Mouse (Mus musculus) WW6 (cell line): ENCODE data around the gene Akap5.

ENCODE experiments used
- DNase-seq: peaks from one replicate; pipeline ENCODE4 v3.0.0-alpha.2; 2013; ENCODE audit warnings: low read depth, low spot score

Akap5 gene

DNA sequence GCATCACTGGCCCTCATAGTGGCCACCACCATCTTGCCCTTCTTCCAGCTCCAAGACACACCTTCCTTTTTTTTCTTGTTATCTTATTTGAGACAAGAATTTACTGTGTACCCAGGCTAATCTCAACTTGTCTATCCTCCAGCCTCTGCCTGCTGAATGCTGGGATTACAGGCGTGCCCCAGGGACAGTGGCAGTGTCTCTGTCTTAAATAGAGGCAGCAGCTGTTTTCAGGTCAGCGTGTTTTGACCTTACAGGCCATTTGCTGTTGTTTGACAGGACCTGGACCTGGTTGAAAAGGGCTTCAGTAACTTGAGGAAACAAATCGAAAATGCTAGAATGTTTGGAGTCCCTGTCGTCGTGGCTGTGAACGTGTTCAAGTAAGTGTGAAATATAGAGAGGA lies 14.1 kb upstream of the Akap5 start:
- DNase-seq = no peak

DNA sequence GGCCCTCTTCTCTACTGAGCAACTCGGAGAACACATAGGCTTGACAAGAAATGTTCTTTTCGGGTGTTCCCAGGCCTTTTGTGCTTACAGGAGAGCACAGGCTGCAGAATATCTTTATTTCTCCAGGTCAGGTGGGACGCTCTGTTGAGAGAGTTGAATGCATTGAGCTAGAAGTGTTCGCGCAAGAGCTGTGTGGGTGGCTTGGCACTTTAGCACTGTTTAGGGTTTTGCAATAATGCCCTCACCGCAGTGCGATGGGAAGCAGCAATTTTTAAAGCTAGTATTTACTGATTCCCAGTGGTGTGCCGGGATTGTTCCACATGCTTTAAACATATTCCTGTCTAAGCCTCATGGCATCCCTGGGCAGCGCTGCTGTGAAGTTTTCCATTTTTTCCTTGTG lies 13.5 kb upstream of the Akap5 start:
- DNase-seq = no peak

DNA sequence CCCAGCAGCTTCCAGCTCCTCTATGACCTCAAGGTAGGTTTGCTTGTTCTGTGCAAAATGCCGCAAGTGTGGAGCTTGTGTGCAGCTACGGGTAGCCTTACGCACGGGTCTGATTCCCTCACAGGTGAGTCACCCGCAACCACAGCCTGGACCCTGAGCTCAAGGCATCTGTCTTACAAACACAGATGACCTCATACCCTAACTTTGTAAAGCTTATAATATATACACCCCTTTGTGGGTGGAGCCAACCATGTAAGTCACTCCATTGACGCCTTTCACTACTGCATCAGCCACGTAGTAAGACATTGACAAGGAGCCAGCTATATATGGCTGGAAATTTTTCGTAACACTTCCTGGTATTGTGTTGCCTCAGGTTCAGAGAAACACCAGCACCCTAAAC lies 12.7 kb upstream of the Akap5 start:
- no peak for DNase-seq

DNA sequence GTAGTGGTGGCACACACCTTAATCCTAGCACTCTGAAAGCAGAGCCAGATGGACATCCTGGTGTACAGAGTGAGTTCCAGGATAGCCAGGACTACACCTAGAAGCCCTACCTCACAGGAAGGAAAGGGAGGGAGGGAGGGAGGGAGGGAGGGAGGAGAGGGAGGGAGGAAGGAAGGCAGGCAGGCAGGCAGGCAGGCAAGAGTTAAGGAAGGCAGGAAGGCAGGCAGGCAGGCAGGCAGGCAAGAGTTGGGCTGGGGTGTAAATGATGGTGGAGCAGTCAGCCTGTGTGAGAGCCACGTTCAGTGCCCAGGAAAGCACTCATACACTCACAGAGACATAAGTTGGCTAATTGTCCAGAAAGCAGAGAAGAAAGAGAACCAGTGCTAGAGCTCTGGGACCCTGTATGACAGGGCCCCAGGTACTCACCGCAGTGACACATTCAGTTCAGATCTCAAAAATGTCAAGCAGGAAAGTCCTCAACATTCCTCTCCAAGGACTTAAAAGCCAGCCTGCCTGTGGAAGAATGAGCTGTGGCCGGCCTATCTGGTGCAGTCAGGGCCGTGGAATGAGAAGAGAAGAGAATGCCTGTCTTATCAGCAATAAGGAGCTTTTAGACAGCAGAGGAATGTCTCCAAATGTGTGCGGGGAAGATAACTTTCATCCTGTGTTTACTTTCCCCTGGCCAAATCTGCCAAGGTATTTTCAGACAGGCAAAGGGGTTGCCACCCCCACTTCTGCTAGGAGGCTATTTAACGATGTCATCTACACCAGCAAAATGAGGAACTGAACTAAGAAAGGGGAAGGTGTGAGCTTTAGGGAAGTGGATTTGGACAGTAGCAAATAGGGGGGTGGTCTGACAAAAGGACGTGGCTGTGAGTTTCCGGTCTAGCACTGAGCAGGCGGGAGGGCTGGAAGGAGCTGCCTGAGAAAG lies 6.1 kb upstream of the Akap5 start:
- DNase-seq = no peak

DNA sequence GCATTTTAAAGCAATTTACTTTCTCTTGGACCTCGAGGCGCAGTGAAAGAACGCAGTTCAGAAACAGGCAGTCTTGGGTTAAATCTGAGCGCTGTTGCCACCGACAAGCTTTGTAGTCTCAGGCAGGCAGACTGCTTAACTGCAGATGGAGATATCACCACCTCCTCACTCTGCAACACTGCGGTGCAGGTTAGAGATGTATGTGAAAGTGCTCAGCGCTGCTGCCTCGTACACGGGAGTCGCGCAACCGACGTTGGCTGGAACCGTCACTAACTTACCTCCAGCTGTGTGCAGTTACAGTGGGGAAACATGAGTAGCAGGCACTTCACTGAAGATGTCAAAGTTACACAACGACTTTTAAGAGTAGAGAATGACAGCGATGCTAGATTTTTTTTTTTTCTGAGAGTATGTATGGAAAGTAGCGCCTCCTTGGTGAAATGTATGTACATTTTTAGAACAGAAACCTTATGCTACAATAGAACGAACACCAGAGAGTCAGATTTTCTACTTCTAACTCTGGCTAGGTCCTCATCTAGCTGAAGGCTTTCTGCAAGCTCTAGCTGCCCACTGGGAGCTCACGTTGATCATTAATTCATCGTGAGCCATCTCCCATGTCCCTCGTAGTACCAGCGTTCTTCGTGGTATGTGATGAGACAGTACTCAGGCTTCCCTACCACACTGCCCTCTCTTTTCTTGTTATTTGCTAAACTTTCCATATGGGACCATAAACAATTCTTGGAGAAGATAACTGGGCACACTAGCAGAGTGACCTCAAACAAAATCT lies 1.9 kb downstream of the Akap5 start:
- no peak for DNase-seq

DNA sequence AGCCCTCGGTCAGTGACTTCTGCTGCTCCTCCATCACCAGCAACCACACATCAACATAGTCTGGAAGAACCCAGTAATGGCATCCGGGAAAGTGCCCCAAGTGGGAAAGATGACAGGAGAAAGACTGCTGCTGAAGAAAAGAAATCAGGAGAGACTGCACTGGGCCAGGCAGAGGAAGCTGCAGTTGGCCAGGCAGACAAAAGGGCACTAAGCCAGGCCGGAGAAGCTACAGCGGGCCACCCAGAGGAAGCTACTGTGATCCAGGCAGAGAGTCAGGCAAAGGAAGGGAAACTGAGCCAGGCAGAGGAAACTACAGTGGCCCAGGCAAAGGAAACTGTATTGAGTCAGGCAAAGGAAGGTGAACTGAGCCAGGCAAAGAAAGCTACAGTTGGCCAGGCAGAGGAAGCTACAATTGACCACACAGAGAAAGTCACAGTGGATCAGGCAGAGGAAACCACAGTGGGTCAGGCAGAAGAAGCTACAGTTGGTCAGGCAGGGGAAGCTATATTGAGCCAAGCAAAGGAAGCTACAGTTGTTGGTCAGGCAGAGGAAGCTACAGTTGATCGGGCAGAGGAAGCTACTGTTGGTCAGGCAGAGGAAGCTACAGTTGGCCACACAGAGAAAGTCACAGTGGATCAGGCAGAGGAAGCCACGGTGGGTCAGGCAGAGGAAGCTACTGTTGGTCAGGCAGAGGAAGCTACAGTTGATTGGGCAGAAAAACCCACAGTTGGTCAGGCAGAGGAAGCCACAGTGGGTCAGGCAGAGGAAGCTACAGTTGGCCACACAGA lies 4.1 kb downstream of the Akap5 start:
- no peak for DNase-seq

DNA sequence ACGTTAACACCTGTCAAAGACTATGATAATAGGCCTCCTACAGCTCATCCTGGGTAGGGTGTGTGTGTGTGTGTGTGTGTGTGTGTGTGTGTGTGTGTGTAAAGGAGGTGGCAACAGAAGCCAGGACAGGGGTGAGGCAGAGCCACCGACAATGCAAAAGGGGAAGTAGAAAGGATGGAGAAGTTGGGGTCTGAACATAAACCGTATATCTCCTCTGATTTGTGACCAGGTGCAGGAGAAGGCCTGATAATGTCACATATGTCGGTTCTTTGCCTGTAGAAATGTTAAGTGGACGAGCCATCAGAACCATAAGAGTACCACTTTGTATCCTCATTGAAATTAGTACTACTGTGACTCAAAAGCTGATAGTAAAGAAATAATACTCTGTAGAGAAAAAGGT lies 9.0 kb downstream of the Akap5 start:
- DNase-seq = no peak

DNA sequence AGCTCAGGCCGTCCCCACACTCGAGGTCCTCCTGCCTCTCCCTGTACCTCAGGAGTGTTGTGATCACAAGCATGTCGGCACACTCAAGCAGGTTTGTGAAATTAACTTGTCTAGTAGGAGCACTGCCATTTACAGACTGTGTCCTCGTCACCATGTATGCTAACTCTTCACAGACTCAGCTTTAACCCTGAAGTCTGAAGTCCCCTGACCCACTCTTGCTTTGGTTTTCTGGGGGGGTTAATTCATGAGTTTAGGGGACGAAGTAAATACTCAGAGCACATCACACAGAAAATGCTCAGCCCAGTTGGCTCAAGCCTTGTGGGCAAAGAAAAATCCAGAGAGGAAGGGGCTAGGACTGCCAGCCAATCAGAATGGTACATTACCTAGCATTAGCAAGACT lies 10.9 kb downstream of the Akap5 start:
- DNase-seq = no peak

DNA sequence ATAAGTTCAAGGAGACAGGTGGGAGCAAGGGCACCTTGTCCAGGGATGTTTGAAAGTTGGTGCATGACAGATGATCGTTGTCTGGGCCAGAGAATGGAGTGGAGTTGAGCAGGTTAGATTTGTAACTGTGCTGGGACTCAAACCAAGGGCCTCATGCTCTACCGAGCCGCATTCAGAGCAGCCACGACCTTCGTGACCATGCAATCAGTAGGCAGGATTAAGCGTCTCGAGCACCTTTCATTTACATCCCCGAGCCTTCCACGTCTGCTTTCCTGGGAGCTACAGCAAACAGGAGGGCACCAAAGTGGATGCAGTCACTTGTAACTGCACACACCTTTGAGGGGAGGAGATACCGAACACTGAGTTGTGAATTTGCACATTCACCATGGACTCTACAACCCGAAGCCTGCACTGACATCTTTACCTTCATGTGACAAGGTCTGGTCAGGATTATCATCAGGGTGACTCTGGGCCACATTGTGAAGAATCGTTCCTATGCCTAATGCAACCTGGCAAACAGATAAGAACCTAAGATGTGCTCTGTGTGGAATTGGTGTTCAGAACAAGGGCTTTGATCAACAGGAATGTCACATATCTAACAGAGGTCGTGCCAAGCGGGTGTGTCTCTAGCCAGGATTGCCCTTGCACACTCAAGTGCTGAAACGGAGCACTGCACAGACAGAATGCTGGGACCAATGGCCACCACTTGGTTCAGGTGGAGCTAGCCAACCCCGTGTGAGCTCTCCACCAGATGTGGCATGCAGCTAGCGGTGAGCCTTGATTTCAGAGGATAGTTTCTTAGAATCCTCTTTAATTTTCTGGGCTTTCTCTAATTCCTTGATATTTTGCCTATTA lies 11.6 kb downstream of the Akap5 start:
- DNase-seq = no peak

DNA sequence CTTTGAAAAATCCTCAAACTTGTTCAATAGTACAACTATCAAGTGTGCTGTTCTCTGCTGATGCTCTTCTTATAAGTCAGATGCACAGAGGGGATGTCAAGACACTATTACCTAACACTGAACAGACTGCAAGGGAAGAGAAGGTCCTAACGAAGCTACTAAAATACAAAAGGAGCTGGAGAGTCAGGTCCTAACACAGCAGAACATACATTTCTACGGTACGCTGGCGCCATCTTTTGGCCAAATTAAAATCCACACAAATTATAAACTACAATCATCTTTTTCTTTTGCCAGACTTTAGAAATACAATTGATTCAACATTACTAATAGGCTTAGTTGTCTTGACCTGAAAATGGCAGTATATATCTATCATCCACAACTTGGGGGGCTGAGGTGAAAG lies 16.4 kb downstream of the Akap5 start:
- no peak for DNase-seq

DNA sequence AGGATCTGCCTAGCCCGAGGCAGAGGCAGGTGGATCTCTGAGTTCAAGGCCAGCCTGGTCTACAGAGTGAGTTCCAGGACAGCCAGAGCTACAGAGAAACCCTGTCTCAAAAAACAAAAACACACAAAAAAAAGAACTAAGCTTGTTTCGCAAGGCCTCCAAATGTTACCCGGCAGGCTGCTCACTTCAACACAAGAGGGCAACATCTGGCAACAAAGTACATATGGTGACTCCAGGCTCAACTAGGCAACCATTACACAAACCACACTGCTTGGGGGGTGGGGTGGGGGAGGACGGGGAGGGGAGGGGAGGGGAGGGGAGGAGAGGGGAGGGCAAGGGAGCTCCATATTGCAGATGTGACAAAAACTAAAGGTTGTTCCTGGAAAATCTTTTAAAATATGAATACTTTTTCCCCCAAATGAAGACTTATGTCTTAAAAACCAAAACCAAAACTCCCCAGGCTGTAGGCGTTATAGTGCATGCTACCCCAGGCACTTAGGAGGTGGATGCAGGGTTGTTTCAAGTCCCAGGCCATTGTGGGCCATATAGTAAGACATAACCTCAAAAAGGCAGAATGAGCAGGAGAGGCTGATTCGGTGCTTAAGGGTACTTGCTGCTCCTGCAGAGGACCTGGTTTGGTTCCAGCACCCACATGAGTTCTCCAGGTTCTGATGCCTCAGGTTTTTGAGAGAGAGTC lies 21.2 kb downstream of the Akap5 start:
- DNase-seq = no peak

DNA sequence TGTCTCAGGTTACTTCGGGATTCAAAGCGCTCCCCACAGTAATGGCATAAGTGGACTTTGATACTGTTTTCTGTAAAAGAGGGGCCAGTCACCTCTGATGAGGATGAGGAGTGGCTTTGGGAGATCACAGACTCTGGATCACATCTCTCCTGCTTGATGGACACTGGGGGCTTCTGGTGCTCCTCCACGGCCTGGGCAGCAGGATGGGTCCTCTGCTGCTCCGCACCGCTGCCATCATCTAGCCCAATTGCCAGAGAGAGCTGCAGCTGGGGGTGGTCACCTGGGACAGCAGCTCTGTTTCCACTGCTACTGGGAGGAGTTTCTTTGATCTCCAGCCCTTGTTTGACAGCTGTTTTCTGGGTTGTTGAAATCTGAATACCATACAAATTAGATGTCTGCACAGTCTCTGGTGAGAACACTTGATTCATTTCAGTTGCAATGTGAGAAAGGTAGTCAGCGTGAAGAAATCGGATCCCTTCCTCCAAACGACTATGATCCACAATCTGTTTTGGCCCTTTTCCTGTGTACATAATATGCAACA lies 25.1 kb downstream of the Akap5 start:
- no peak for DNase-seq

DNA sequence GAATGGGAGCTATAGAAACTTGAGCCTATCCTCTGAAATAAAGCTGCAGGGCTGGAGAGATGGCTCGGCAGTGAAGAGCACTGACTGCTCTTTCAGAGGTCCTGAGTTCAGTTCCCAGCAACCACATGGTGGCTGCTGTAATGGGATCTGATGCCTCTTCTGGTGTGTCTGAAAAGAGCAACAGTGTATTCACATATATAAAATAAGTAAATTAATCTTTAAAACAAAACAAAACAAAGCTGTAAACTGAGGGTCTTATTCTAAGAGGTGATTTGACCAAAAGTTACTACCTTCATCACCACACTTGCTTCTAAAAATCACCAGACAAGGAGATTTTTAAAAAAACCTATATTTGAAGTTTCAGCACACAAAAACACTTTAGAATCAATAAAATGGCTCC lies 36.2 kb downstream of the Akap5 start:
- no peak for DNase-seq

DNA sequence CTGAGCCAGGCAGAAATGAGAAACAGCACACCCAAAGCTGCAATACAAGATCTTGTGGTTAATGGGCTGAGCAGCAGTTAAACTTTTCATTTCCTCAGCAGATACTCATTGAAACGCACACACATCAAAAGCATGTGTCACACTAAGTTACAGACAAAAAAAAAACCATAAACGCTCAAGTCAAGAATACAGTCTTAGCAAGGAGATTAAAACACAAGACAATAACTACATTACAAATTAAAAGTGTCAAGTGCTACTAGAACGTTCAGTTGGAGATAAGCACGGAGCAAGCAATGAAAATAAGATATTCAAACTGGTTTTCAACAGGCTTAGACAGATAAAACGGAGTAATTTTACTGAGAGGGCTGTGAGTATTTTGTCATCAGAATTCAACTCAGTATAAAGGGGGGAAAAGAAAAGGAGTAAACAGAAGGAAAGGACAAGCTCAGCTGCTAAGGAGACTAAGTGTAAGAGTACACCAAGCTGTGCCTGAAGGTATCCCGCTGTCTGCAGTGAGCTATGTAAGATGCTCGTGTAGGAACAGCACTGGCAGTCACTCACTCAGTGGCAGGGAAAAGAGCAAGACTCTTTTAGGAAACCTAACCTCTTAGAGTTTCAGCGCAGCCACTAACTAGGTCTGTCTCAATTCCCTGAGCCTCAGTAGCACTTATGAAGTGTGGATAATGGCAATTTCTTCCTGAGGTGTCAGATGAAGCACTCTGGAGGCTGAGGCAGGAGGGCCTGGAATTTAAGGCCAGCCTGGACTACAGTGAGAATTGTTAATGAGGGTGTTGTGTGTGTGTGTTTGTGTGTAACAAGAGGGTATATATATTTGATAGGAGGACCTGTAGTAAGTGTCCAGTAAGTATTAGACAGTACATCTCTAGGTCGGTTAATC lies 37.0 kb downstream of the Akap5 start:
- DNase-seq = no peak

DNA sequence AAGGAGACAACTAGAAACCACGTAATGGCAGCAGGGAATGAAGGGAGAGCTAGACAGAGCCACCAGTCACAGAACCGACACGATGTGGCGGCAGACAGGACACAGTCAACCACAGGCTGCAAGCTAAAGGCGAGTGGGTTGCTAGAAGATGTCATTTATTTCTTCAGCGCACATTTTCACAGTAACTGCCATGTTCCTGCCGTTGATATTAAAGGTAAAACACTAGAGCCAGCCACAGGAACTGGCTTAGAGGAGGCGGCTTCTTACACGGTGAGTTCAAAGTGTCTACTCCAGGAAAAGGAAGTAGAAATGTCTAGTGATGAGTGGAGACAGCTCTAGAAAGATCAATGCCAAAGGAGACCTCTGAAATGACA lies 37.6 kb downstream of the Akap5 start:
- no peak for DNase-seq

DNA sequence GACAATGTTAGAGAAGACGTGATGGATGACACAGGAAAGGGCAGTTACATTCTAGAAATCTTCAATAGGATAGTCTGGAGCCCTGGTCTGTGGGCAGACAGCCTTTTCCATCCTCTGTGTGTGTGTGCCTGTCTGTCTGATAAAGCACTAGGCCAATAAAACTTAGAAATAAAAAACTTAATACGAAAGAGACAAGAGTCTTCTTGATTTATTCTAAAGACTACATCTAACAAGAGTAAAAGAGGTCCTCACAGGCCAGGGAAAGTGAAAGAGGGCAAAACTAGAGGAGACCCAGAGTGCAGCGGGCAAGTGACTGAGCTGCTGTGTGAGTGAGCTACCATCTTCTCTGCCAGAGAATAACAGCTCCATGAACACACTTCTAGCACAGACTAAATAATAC lies 41.6 kb downstream of the Akap5 start:
- no peak for DNase-seq

DNA sequence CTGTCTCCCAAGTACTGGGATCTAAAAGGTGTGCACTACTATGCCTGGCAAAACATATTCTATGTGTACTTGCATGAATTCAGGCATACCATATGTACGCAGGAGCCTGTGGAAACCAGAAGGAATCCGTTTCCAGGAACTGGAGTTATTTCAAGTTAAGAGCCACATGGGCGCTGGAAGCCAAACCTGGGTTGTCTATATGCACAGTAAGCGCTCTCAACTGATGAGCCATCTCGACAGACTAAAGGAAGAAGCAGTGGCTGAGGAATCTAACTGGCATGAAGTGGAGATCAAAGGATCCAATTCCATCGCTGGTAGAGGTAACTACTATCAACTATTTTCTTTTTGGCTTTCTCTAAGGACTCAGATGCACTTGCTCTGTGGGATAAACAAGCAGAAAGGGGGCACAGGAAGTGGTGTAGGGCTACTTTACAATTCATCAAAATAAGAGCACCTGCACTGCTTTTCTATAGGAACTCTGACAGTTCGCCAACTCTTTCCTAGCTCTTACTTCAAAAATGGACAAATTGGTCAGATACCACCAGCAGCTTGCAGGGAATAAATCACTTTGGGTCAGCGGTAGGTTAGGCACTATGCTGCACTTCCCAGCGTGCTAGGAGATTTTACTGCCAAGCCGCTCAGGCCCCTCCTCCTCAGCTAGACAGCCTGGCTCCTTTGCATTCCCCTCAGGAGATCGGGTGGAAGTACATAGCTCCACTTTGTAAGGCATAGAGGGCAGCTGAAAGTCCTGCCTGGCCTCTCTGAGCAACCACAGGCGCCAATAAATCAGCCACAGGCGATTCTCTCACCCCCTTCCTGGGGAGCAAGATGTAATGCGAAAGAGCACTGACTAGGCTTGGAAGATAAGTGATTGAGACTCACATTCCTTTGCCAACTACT lies 42.7 kb downstream of the Akap5 start:
- DNase-seq = no peak

DNA sequence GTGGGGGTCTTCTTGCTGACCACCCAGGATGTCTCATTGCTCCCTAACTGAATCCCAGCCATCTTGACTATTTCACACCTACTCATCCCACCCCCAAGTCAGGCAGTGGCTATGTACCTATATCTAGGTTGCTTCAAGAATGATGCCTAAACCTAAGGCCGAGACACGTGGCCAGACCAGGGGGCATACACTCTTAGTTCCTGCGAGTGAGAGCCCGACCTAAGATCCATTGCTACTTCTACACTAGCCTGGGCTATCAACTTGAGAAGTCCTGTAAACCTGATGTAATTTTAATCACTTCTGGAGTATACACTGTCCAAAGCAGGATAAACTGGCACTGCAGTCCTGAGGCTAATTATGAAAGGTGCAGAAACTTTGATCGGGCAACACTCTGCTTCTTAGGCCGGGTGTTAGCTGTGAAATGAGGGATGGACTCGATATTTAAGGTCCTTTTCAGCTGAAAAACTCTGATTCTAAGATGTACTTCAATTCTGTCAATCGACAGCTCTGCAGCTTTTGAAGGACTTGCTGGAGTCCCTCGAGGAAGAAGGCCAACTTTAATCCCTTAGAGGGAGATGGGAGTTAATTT lies 43.6 kb downstream of the Akap5 start:
- no peak for DNase-seq
